16 mouse cellular contexts compared by ENCODE assay signal in genomic region chr2:75245256-75245655, GRCm38 (mm10).
DNase-seq lines count a peak whose midpoint lies in the region; ATAC-seq and TF ChIP-seq lines count a peak whose summit lies in the region.
"Had no signal": no experiment of that assay in that cellular context is flagged by ENCODE, and none has a peak within 500 bp of the region (broad histone marks: within the 10 kb centered on the region; RNA-seq: fewer than 3 reads in every experiment).

No protein-coding gene starts in this region.

- H3K36me3 ChIP-seq in midbrain, embryonic 13.5 days, result no peaks in the 10 kb centered on the region
- H3K36me3 ChIP-seq in midbrain, embryonic 11.5 days (ENCODE audit: control insufficient read depth, insufficient read depth, low read length), result no peaks in the 10 kb centered on the region
- H3K36me3 ChIP-seq in hindbrain, embryonic 14.5 days (replicated peaks; ENCODE audit: control insufficient read depth, insufficient read depth), result no peaks in the 10 kb centered on the region
- H3K36me3 ChIP-seq in neural tube, embryonic 15.5 days, result no peaks in the 10 kb centered on the region
- H3K36me3 ChIP-seq: heart, embryonic 10.5 days; limb, embryonic 15.5 days had no signal

- H3K9ac ChIP-seq in midbrain, embryonic 13.5 days (replicated peaks), result no peak overlapping the region
- no peak overlapping the region for H3K9ac ChIP-seq in midbrain, embryonic 11.5 days (ENCODE audit: low read length)
- no peak overlapping the region for H3K9ac ChIP-seq in hindbrain, embryonic 14.5 days
- no peak overlapping the region for H3K9ac ChIP-seq in neural tube, embryonic 15.5 days (replicated peaks)
- H3K9ac ChIP-seq: limb, embryonic 15.5 days had no signal

- no peak overlapping the region for H3K4me2 ChIP-seq in midbrain, embryonic 13.5 days (replicated peaks)
- no peak overlapping the region for H3K4me2 ChIP-seq in midbrain, embryonic 11.5 days
- no peak overlapping the region for H3K4me2 ChIP-seq in hindbrain, embryonic 14.5 days (replicated peaks)
- 0 out of 2 replicates have a peak overlapping the region, but pooled peaks have one; percentile 40 for H3K4me2 ChIP-seq in neural tube, embryonic 15.5 days
- H3K4me2 ChIP-seq: limb, embryonic 15.5 days had no signal

- no peak for TF ChIP-seq CTCF in gastrocnemius, adult 2 months (IDR thresholded peaks at IDR 0.05)

- no peak overlapping the region for H3K4me3 ChIP-seq in gastrocnemius, adult 2 months
- H3K4me3 ChIP-seq in midbrain, embryonic 13.5 days (replicated peaks), result no peak overlapping the region
- H3K4me3 ChIP-seq in midbrain, embryonic 11.5 days (ENCODE audit: low read depth, low read length), result no peak overlapping the region
- H3K4me3 ChIP-seq in hindbrain, embryonic 14.5 days (replicated peaks; ENCODE audit: low read length), result no peak overlapping the region
- no peak overlapping the region for H3K4me3 ChIP-seq in neural tube, embryonic 15.5 days (replicated peaks)
- H3K4me3 ChIP-seq: heart, embryonic 10.5 days; limb, embryonic 15.5 days had no signal

- 62% methylated on average over 6 of the region's 6 CpGs for WGBS in midbrain, embryonic 13.5 days
- WGBS in midbrain, embryonic 11.5 days, result 83% methylated on average over 6 of the region's 6 CpGs
- 40% methylated on average over 6 of the region's 6 CpGs for WGBS in hindbrain, embryonic 14.5 days
- 29% methylated on average over 6 of the region's 6 CpGs for WGBS in neural tube, embryonic 15.5 days

- ATAC-seq in midbrain, embryonic 13.5 days, result no peak
- no peak for ATAC-seq in midbrain, embryonic 11.5 days (ENCODE audit: low FRiP score)
- no peak for ATAC-seq in hindbrain, embryonic 14.5 days (ENCODE audit: low FRiP score)
- ATAC-seq in neural tube, embryonic 15.5 days (ENCODE audit: low FRiP score), result no peak

- peaks cover 25% of the 10 kb centered on the region for H3K4me1 ChIP-seq in midbrain, embryonic 13.5 days (replicated peaks)
- H3K4me1 ChIP-seq in midbrain, embryonic 11.5 days (ENCODE audit: control insufficient read depth, insufficient read depth, low read length), result no peaks in the 10 kb centered on the region
- peaks cover 26% of the 10 kb centered on the region for H3K4me1 ChIP-seq in hindbrain, embryonic 14.5 days (replicated peaks; ENCODE audit: control insufficient read depth, insufficient read depth, low read length)
- H3K4me1 ChIP-seq in neural tube, embryonic 15.5 days, result peaks cover 26% of the 10 kb centered on the region

- no peaks in the 10 kb centered on the region for H3K27me3 ChIP-seq in midbrain, embryonic 13.5 days
- no peaks in the 10 kb centered on the region for H3K27me3 ChIP-seq in midbrain, embryonic 11.5 days (ENCODE audit: control insufficient read depth, insufficient read depth, low read length)
- H3K27me3 ChIP-seq in hindbrain, embryonic 14.5 days (ENCODE audit: control insufficient read depth, insufficient read depth, low read length), result no peaks in the 10 kb centered on the region
- no peaks in the 10 kb centered on the region for H3K27me3 ChIP-seq in neural tube, embryonic 15.5 days (replicated peaks)

- intact Hi-C loops in gastrocnemius, adult 2 months (cut with DNase I), result no loop called here
- intact Hi-C loops in gastrocnemius, postnatal 14 days (cut with DNase I; ENCODE audit: low total_unique reads), result no loop called here

- peak overlapping the region; percentile 53 for H3K27ac ChIP-seq in gastrocnemius, adult 2 months
- peak overlapping the region; percentile 35; the same call in 1 of the 2 replicates for H3K27ac ChIP-seq in midbrain, embryonic 13.5 days
- no peak overlapping the region for H3K27ac ChIP-seq in midbrain, embryonic 11.5 days (ENCODE audit: low read depth, low read length)
- peak overlapping the region; percentile 86 for H3K27ac ChIP-seq in hindbrain, embryonic 14.5 days
- H3K27ac ChIP-seq in neural tube, embryonic 15.5 days (replicated peaks), result peak overlapping the region; percentile 78
- H3K27ac ChIP-seq: heart, embryonic 10.5 days; limb, embryonic 15.5 days had no signal

- DNase-seq in gastrocnemius, adult 2 months, result no peak
- no peak for DNase-seq in gastrocnemius, postnatal 14 days
- no peak for DNase-seq in midbrain, embryonic 11.5 days (ENCODE audit: low spot score, missing footprints)
- DNase-seq in hindbrain, embryonic 14.5 days (ENCODE audit: low spot score), result no peak
- DNase-seq in B cell, adult 2 months, result no peak
- no peak for DNase-seq in cerebellum, adult 8-10 months
- DNase-seq: adrenal gland, postnatal 14 days; cerebellum, adult 2 months; gastrocnemius, postnatal 36 days; kidney, postnatal 25 days; lung, postnatal 14 days; right cerebral cortex, postnatal 14 days had no signal

- H3K9me3 ChIP-seq in midbrain, embryonic 13.5 days, result no peaks in the 10 kb centered on the region
- H3K9me3 ChIP-seq in midbrain, embryonic 11.5 days (ENCODE audit: control insufficient read depth, low read length), result no peaks in the 10 kb centered on the region
- no peaks in the 10 kb centered on the region for H3K9me3 ChIP-seq in hindbrain, embryonic 14.5 days (ENCODE audit: control insufficient read depth, low read length)
- H3K9me3 ChIP-seq in neural tube, embryonic 15.5 days (replicated peaks), result no peaks in the 10 kb centered on the region
- H3K9me3 ChIP-seq: heart, embryonic 10.5 days; limb, embryonic 15.5 days had no signal
